ENCODE assay signal across 7 mouse cellular contexts in the genomic region with DNA sequence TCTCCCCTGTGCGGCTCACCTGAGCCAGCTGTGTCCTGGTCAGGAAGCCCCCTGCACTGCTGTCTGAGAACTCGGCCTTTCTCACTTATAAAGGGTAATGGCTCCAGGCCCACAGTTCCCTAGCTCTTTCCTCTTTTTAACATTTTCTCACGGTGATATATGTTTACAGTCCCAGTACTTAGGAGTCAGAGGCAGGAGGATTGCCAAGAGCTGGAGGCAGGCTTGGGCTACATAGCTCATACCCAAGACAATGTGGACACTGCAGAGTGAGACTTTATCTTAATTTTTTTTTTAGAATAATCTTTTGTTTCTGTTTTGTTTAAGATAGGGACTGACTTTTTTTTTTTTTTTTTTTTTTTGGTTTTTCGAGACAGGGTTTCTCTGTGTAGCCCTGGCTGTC. TPM values are rescaled to one million over a fixed set of nuclear protein-coding genes. Genes with fewer than 3 reads are reported as not detected.
DNase-seq lines count a peak whose midpoint lies in the region; ATAC-seq and TF ChIP-seq lines count a peak whose summit lies in the region.

No protein-coding gene starts in this region.

- H3K4me2 ChIP-seq in heart, embryonic 14.5 days (ENCODE audit: low read length), result no peak overlapping the region
- no peak overlapping the region; the same call in 1 of the 2 replicates for H3K4me2 ChIP-seq in liver, embryonic 12.5 days

- TF ChIP-seq CTCF in thymus, adult 2 months (IDR thresholded peaks at IDR 0.05; ENCODE audit: borderline replicate concordance, control insufficient read depth, extremely low read depth, insufficient read depth, low read length, poor library complexity), result no peak

- DNase-seq in thymus, adult 2 months, result no peak
- no peak for DNase-seq in thymus, postnatal 4 days
- no peak for DNase-seq in ovary, postnatal 36 days (ENCODE audit: low spot score)
- no peak for DNase-seq in spleen, postnatal 36 days (ENCODE audit: low spot score in 2 of 2)
- DNase-seq in adrenal gland, postnatal 10 days, result no peak

- H3K9me3 ChIP-seq in heart, embryonic 14.5 days (ENCODE audit: control insufficient read depth, low read length), result no peaks in the 10 kb centered on the region
- H3K9me3 ChIP-seq in liver, embryonic 12.5 days (replicated peaks), result no peaks in the 10 kb centered on the region

- no peaks in the 10 kb centered on the region for H3K27me3 ChIP-seq in thymus, adult 2 months (ENCODE audit: control insufficient read depth, insufficient read depth, low read length)
- H3K27me3 ChIP-seq in heart, embryonic 14.5 days (ENCODE audit: control insufficient read depth, insufficient read depth, low read length), result no peaks in the 10 kb centered on the region
- H3K27me3 ChIP-seq in liver, embryonic 12.5 days (replicated peaks), result peaks cover 20% of the 10 kb centered on the region

- H3K27ac ChIP-seq in thymus, adult 2 months (ENCODE audit: control insufficient read depth, insufficient read depth, low read length), result peak overlapping the region; percentile 13; the same call in 1 of the 2 replicates
- peak overlapping the region; percentile 89 to 98 for H3K27ac ChIP-seq in heart, embryonic 14.5 days (replicated peaks in 1 of 2; ENCODE audit: control insufficient read depth in 1 of 2, insufficient read depth in 1 of 2, low read depth in 2 of 2, low read length in 2 of 2)
- H3K27ac ChIP-seq in liver, embryonic 12.5 days, result peak overlapping the region; percentile 68

- no peak overlapping the region for H3K4me3 ChIP-seq in thymus, adult 2 months (ENCODE audit: control insufficient read depth, insufficient read depth, low read length)
- H3K4me3 ChIP-seq in heart, embryonic 14.5 days (ENCODE audit: control insufficient read depth in 1 of 2, insufficient read depth in 1 of 2, low read depth in 1 of 2, low read length in 2 of 2), result no peak overlapping the region
- no peak overlapping the region for H3K4me3 ChIP-seq in liver, embryonic 12.5 days

- peak overlapping the region; percentile 63 for H3K9ac ChIP-seq in heart, embryonic 14.5 days (ENCODE audit: low read length)
- H3K9ac ChIP-seq in liver, embryonic 12.5 days, result no peak overlapping the region

- WGBS in thymus, adult 2 months, result 45% methylated on average over 3 of the region's 4 CpGs
- WGBS in heart, embryonic 14.5 days, result 48% methylated on average over 3 of the region's 4 CpGs
- 42% methylated on average over 3 of the region's 4 CpGs for WGBS in liver, embryonic 12.5 days (ENCODE audit: insufficient replicate concordance)

- no peak for TF ChIP-seq POLR2A in thymus, adult 2 months (IDR thresholded peaks at IDR 0.05; ENCODE audit: control insufficient read depth, extremely low read depth, insufficient read depth, low read length, poor library complexity)

- H3K36me3 ChIP-seq in thymus, adult 2 months (ENCODE audit: control insufficient read depth, insufficient read depth, low read length), result no peaks in the 10 kb centered on the region
- H3K36me3 ChIP-seq in heart, embryonic 14.5 days (ENCODE audit: control insufficient read depth, insufficient read depth, low read length), result peaks cover 22% of the 10 kb centered on the region
- H3K36me3 ChIP-seq in liver, embryonic 12.5 days, result no peaks in the 10 kb centered on the region

- ATAC-seq in heart, embryonic 14.5 days (ENCODE audit: insufficient number of reproducible peaks, insufficient read depth, low FRiP score, low read depth), result no peak
- ATAC-seq in liver, embryonic 12.5 days, result no peak

- no peaks in the 10 kb centered on the region for H3K4me1 ChIP-seq in thymus, adult 2 months (replicated peaks; ENCODE audit: control insufficient read depth, insufficient read depth, low read length)
- peaks cover 65 to 82% of the 10 kb centered on the region in 2 experiments for H3K4me1 ChIP-seq in heart, embryonic 14.5 days (ENCODE audit: control insufficient read depth in 2 of 2, insufficient read depth in 2 of 2, low read length in 2 of 2)
- H3K4me1 ChIP-seq in liver, embryonic 12.5 days, result peaks cover 90% of the 10 kb centered on the region

RNA-seq across cellular contexts. Expression of gene Wbp2, which starts 15.7 kb away (rescaled TPM):
- polyA plus RNA-seq in thymus, adult 2 months (2012; rRNA removed), result 288 and 314 TPM in 2 replicates
- polyA plus RNA-seq in heart, embryonic 14.5 days (2014; fragmentation: Nextera tagmentation; extraction: Ambion mirVana), result 139 and 141 TPM in 2 replicates
- polyA plus RNA-seq in liver, embryonic 12.5 days (2016; fragmentation: Nextera tagmentation; extraction: Ambion mirVana), result 76.4 and 77.8 TPM in 2 replicates
- total RNA-seq in adrenal gland, postnatal 10 days (2021), result 100 to 1,000 TPM; 103 to 110 TPM

RNA-seq across cellular contexts. Expression of gene Trim47, which starts 24.5 kb away (rescaled TPM):
- 27.6 and 30.0 TPM in 2 replicates for polyA plus RNA-seq in thymus, adult 2 months (2012; rRNA removed)
- polyA plus RNA-seq in heart, embryonic 14.5 days (2014; fragmentation: Nextera tagmentation; extraction: Ambion mirVana), result 63.3 and 66.1 TPM in 2 replicates
- polyA plus RNA-seq in liver, embryonic 12.5 days (2016; fragmentation: Nextera tagmentation; extraction: Ambion mirVana), result 6.2 TPM in 2 replicates
- total RNA-seq in adrenal gland, postnatal 10 days (2021), result 10 to 100 TPM; 23.2 to 24.5 TPM

RNA-seq across cellular contexts. Expression of gene Unc13d, which starts 24.7 kb away (rescaled TPM):
- 95.3 and 98.6 TPM in 2 replicates for polyA plus RNA-seq in thymus, adult 2 months (2012; rRNA removed)
- polyA plus RNA-seq in heart, embryonic 14.5 days (2014; fragmentation: Nextera tagmentation; extraction: Ambion mirVana), result 0.66 and 0.69 TPM in 2 replicates
- 48.9 and 50.1 TPM in 2 replicates for polyA plus RNA-seq in liver, embryonic 12.5 days (2016; fragmentation: Nextera tagmentation; extraction: Ambion mirVana)
- 1 to 10 TPM; 2.3 to 2.7 TPM for total RNA-seq in adrenal gland, postnatal 10 days (2021)

RNA-seq across cellular contexts. Expression of gene Trim65, which starts 28.5 kb away (rescaled TPM):
- polyA plus RNA-seq in thymus, adult 2 months (2012; rRNA removed), result 24.5 and 26.7 TPM in 2 replicates
- 3.8 and 4.8 TPM in 2 replicates for polyA plus RNA-seq in heart, embryonic 14.5 days (2014; fragmentation: Nextera tagmentation; extraction: Ambion mirVana)
- polyA plus RNA-seq in liver, embryonic 12.5 days (2016; fragmentation: Nextera tagmentation; extraction: Ambion mirVana), result 1.7 and 2.0 TPM in 2 replicates
- total RNA-seq in adrenal gland, postnatal 10 days (2021), result 1 to 10 TPM; 6.3 to 8.1 TPM

RNA-seq across cellular contexts. Expression of gene Mrpl38, which starts 36.2 kb away (rescaled TPM):
- polyA plus RNA-seq in thymus, adult 2 months (2012; rRNA removed), result 49.0 and 54.7 TPM in 2 replicates
- 92.3 and 96.6 TPM in 2 replicates for polyA plus RNA-seq in heart, embryonic 14.5 days (2014; fragmentation: Nextera tagmentation; extraction: Ambion mirVana)
- 76.7 and 81.5 TPM in 2 replicates for polyA plus RNA-seq in liver, embryonic 12.5 days (2016; fragmentation: Nextera tagmentation; extraction: Ambion mirVana)
- total RNA-seq in adrenal gland, postnatal 10 days (2021), result 10 to 100 TPM; 86.8 to 94.1 TPM

Comparison
In these comparisons a context has a peak if more than half of its experiments do, and no peak if none do; other contexts are left out.
1. H3K27ac ChIP-seq: peak in every context shown above with its lines; median percentile 94 in heart, embryonic 14.5 days; 68 in liver, embryonic 12.5 days; 13 in thymus, adult 2 months.
2. RNA of gene Unc13d, which starts 24.7 kb away (polyA plus RNA-seq): 95.3 to 98.6 TPM in thymus, adult 2 months and 48.9 to 50.1 TPM in liver, embryonic 12.5 days; 0.66 to 0.69 TPM in heart, embryonic 14.5 days; every median in the first group is over 10 times any median in the second.